Mouse (Mus musculus) ES-E14 (cell line): ENCODE measurements around the gene H2al1a. TPM values are rescaled to one million over a fixed set of nuclear protein-coding genes. Genes with fewer than 3 reads are reported as not detected.
"Not testable (repeated sequence)": the region's sequence is repeated elsewhere in the genome, so short reads cannot be mapped to it uniquely, and the experiment has no call there.

Experiments used
- DNase-seq: peaks from one replicate; pipeline ENCODE4 v3.0.0-alpha.2; 2013; ENCODE audit warnings: low read depth, low spot score
- H3K27ac ChIP-seq: 2 replicates; pipeline ENCODE4 v1.5.1; 2012; ENCODE audit warnings: low read depth, mild to moderate bottlenecking, low read length, moderate library complexity, mixed read lengths; ENCODE audit not compliant: poor library complexity, insufficient read depth, severe bottlenecking
- H3K36me3 ChIP-seq: 2 replicates; pipeline ENCODE4 v1.6.1; 2012; ENCODE audit warnings: mild to moderate bottlenecking, low read length, moderate library complexity, mixed read lengths; ENCODE audit not compliant: control insufficient read depth, poor library complexity, insufficient read depth, severe bottlenecking
- H3K4me1 ChIP-seq, 2 experiments: fragments of 150-350 bp in 1 of 2; sonication (generic) in 1 of 2; 2 replicates each; pipeline ENCODE4 v1.6.1; 2012; ENCODE audit warnings: low read length in 2 of 2, mild to moderate bottlenecking in 1 of 2, mixed read lengths in 1 of 2; ENCODE audit not compliant: control insufficient read depth in 2 of 2, insufficient read depth in 2 of 2, poor library complexity in 1 of 2
- H3K4me3 ChIP-seq, 2 experiments: fragments of 150-350 bp in 1 of 2; sonication (generic) in 1 of 2; 2 replicates each; pipeline ENCODE4 v1.5.1; 2012; ENCODE audit warnings: low read length in 2 of 2, low read depth in 1 of 2, mild to moderate bottlenecking in 1 of 2, mixed read lengths in 1 of 2; ENCODE audit not compliant: insufficient read depth in 1 of 2, poor library complexity in 1 of 2, severe bottlenecking in 1 of 2
- H3K9ac ChIP-seq: 2 replicates; pipeline ENCODE4 v1.6.1; 2012; ENCODE audit warnings: low read depth, mild to moderate bottlenecking, low read length, mixed read lengths; ENCODE audit not compliant: poor library complexity, insufficient read depth, severe bottlenecking
- H3K9me3 ChIP-seq: fragments of 150-350 bp; sonication (generic); 2 replicates; pipeline ENCODE4 v1.6.1; 2012; ENCODE audit warnings: low read depth, mild to moderate bottlenecking, low read length; ENCODE audit not compliant: control insufficient read depth, insufficient read depth
- CHD2 ChIP-seq: IDR thresholded peaks from 2 replicates; pipeline ENCODE4 v1.6.1; 2014; ENCODE audit warnings: mild to moderate bottlenecking, low read depth, low read length, inconsistent platforms
- HCFC1 ChIP-seq: IDR thresholded peaks from 2 replicates; pipeline ENCODE4 v1.6.1; 2012; ENCODE audit warnings: low read length, inconsistent platforms, borderline replicate concordance; ENCODE audit not compliant: insufficient read depth
- MAFK ChIP-seq: IDR thresholded peaks from 2 replicates; pipeline ENCODE4 v1.6.1; 2014; ENCODE audit warnings: mild to moderate bottlenecking, low read depth, low read length, inconsistent platforms; ENCODE audit not compliant: insufficient read depth
- ZC3H11A ChIP-seq: IDR thresholded peaks from 2 replicates; pipeline ENCODE4 v1.6.1; 2012; ENCODE audit warnings: low read depth, mild to moderate bottlenecking, inconsistent platforms, low read length, borderline replicate concordance
- ZNF384 ChIP-seq: IDR thresholded peaks from 2 replicates; pipeline ENCODE4 v1.6.1; 2012; ENCODE audit warnings: low read depth, low read length, inconsistent platforms
- in situ Hi-C, 2 experiments: fragments of 600-800 bp; cut with MboI; formaldehyde crosslinking; loops; one replicate each; pipeline ENCODE4 v1.15.1; 2025; ENCODE audit warnings: low sequenced_read_pairs in 2 of 2, inconsistent platforms in 1 of 2; ENCODE audit not compliant: unreplicated experiment in 2 of 2
- total RNA-seq: library from RNA; depleted of rRNA; stranded (reverse); fragments of 300-350 nt; gene quantifications from 2 replicates; pipeline ENCODE4 v1.2.3, GENCODE M21; 2012

The H2al1a gene
- total RNA-seq, 1 experiment = not detected

DNA sequence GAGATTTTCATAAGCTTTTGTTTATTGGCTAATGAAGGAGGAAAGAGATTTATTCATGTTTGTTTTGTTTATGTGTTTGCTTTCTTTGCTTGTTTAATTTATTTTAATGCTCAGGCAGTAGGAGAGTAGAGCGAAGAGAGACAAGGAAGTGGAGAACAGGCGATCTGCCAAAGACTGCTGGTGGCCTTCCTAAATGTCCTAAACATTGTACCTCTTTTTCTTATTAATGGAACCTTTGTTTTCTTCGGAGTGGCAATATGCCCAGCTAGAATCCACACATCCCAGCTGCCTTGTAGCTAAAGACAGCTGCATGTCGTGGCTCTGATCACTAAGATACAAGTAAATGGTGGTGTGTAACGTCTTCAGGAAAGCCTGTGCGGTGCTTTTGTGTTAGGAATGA is 22.0 kb upstream of the H2al1a start:
- in situ Hi-C loops = no loop called here
- TF ChIP-seq ZC3H11A (no peak), ZNF384 (no peak), CHD2 (no peak), HCFC1 (no peak), MAFK (no peak)

DNA sequence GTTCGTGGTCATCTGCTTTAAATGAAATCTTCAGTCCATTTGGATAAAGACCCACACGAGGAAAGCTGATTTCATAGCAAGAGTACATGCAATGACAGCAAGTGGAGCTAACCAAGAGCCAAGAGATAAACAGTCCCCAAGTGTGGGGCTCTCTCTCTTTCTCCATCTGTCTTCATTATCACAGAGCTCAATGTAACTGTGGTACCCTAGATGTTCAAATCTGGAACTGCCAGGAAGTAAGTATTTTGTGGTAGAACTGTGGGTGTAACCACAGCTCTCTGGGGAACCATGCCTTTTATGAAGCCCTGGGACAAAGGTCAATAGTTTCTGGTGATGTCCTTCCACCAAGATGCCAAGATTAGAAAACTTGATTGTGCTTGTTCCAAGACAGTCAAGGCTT is 18.3 kb upstream of the H2al1a start:
- Histone ChIP-seq H3K9ac (no peak overlapping the region), H3K9me3 (no peaks in the 10 kb centered on the region), H3K4me1 (no peaks in the 10 kb centered on the region), H3K27ac (no peak overlapping the region), H3K4me3 (no peak overlapping the region), H3K36me3 (no peaks in the 10 kb centered on the region)
- DNase-seq = no peak
- in situ Hi-C loops = no loop called here
- no peak for TF ChIP-seq MAFK

More for the DNA sequence above, 22.0 kb upstream of the H2al1a start:
- Histone ChIP-seq H3K36me3 (no peaks in the 10 kb centered on the region), H3K4me3 (no peak overlapping the region), H3K27ac (no peak overlapping the region), H3K9ac (no peak overlapping the region), H3K4me1 (no peaks in the 10 kb centered on the region), H3K9me3 (no peaks in the 10 kb centered on the region)
- DNase-seq = no peak

DNA sequence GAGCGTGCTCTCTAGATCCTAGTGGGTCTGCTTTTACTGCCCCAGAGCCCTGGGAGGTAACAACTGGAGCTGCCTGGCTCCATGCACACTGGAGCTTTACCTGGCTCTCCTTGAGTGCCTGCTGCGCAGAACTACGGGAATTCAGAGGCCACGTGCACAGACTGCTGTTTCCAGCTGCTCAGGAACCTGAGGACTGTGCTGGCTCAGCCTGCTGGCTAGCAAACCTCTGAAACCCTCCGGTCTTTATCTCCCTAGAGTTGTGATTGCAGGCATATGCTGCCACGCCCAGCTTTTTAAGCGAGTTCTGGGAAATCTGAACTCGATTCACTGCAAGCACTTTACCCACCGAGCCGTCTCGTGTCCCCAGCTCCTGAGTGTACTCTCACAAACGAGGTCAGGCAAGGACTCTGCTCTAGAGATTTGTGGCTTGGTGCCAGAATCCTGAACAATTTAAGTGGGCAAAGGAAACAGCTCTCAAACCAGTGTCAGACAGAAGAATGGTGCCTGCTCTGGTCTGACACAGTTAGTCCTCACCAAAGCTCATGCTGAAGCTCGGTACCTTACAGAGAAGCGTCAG is 10.7 kb upstream of the H2al1a start:
- Histone ChIP-seq H3K9me3 (no peaks in the 10 kb centered on the region), H3K9ac (no peak overlapping the region), H3K4me3 (no peak overlapping the region), H3K27ac (no peak overlapping the region), H3K4me1 (no peaks in the 10 kb centered on the region), H3K36me3 (no peaks in the 10 kb centered on the region)
- in situ Hi-C loops = no loop called here
- TF ChIP-seq HCFC1 (no peak), CHD2 (no peak), MAFK (no peak), ZNF384 (no peak), ZC3H11A (no peak)
- DNase-seq = no peak

- in situ Hi-C loops = no loop called here
- no peak overlapping the region for H3K9ac ChIP-seq
- TF ChIP-seq ZNF384 (no peak), ZC3H11A (no peak), HCFC1 (no peak), MAFK (no peak), CHD2 (no peak)
- no peak overlapping the region for H3K4me3 ChIP-seq
- peak; percentile 26 for DNase-seq
- H3K36me3 ChIP-seq = no peaks in the 10 kb centered on the region
- no peaks in the 10 kb centered on the region for H3K9me3 ChIP-seq
- no peak overlapping the region for H3K27ac ChIP-seq
- no peaks in the 10 kb centered on the region for H3K4me1 ChIP-seq
Measured at GRCm38 (mm10) chrX:11289244-11289643, 9.8 kb upstream of the H2al1a start.

GRCm38 (mm10) chrX:11302132-11302531 is 3.1 kb downstream of the H2al1a start, which contains the start of gene H2al1b:
H2al1b (plus strand) TSS chrX:11302432.
- in situ Hi-C loops, H3K27ac ChIP-seq, H3K36me3 ChIP-seq: not testable (repeated sequence)

GRCm38 (mm10) chrX:11305355-11305754 is 6.3 kb downstream of the H2al1a start, which contains the start of gene H2al1c:
H2al1c (plus strand) TSS chrX:11305655.
- H3K4me1 ChIP-seq, DNase-seq, H3K36me3 ChIP-seq, H3K9me3 ChIP-seq, H3K27ac ChIP-seq, H3K9ac ChIP-seq, H3K4me3 ChIP-seq, in situ Hi-C loops: not testable (repeated sequence)

More at GRCm38 (mm10) chrX:11302132-11302531, 3.1 kb downstream of the H2al1a start, which contains the start of gene H2al1b:
- not testable (repeated sequence) for H3K4me1 ChIP-seq, H3K4me3 ChIP-seq, H3K9me3 ChIP-seq, DNase-seq, H3K9ac ChIP-seq

GRCm38 (mm10) chrX:11308524-11308923 is 9.5 kb downstream of the H2al1a start, which contains the start of gene H2al1d:
H2al1d (plus strand) TSS chrX:11308824.
- DNase-seq = not testable (repeated sequence)

More at GRCm38 (mm10) chrX:11308524-11308923, 9.5 kb downstream of the H2al1a start, which contains the start of gene H2al1d:
- H3K9me3 ChIP-seq, H3K36me3 ChIP-seq, H3K9ac ChIP-seq, H3K4me1 ChIP-seq, H3K4me3 ChIP-seq, H3K27ac ChIP-seq, in situ Hi-C loops: not testable (repeated sequence)
